Mouse (Mus musculus): ENCODE data around the gene Sema3f. TPM values are rescaled to one million over a fixed set of nuclear protein-coding genes. Genes with fewer than 3 reads are reported as not detected.

Sema3f gene
- polyA plus RNA-seq, 1 experiment = 12.3 TPM

DNA sequence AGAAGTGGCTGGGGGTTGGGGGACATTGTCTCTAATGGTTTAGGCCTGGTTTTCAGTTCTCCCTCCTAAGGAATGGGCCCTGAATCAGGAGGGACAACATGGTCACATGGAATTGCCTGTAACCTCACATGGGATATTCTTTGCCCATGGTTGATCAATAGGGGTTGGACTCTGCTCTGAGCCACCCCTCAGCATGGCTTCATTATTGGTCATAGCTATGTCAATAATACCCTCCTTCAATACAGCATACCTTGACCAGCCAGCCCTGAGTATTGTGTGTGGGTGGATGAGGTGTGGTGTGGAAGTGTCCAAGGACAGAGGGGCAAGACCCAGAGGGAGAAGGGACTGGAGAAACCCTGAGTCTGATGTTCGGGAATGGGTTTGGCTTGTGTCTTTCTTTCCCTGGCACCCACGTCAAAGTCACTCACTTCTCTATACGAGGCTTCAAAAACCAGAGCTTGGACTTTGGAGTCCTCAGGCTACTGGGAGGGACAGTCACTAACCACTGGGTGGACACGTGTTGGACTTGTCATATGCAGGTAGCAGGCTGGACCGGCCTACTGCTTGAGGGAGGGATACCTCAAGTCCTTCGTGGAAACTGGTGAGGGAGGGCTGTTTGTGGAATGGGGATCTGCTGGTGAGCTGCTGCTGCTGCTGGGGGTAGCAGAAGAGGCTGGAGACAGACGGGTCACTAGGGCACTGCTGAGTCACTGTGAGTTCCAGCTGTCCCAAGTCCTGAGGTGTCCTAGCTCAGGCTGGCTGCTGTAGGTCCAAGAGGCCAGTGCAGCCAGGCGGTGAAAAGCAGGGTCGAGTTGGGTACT lies 35.5 kb downstream of the Sema3f start:
- Histone ChIP-seq H3K36me3 (ENCODE audit: control insufficient read depth, insufficient read depth, low read length, poor library complexity, severe bottlenecking) (no peaks in the 10 kb centered on the region), H3K4me3 (ENCODE audit: low read depth, low read length) (no peak overlapping the region), H3K4me1 (ENCODE audit: control insufficient read depth, insufficient read depth, low read length) (peaks cover 10% of the 10 kb centered on the region), H3K27me3 (ENCODE audit: control insufficient read depth, insufficient read depth, low read length, poor library complexity, severe bottlenecking) (no peaks in the 10 kb centered on the region), H3K27ac (ENCODE audit: insufficient read depth, low read length) (no peak overlapping the region), H3K9ac (ENCODE audit: low read depth, poor library complexity, severe bottlenecking) (no peak overlapping the region), H3K9me3 (replicated peaks; ENCODE audit: control insufficient read depth, insufficient read depth, low read length, poor library complexity, severe bottlenecking) (no peaks in the 10 kb centered on the region)
- TF ChIP-seq EP300 (IDR thresholded peaks at IDR 0.05; ENCODE audit: insufficient read depth, low read depth, low read length) (no peak; the same call in 1 of the 2 replicates), CTCF (IDR thresholded peaks at IDR 0.05; ENCODE audit: low read depth, low read length) (no peak), POLR2A (IDR thresholded peaks at IDR 0.05; ENCODE audit: insufficient read depth, low read length) (no peak)

DNA sequence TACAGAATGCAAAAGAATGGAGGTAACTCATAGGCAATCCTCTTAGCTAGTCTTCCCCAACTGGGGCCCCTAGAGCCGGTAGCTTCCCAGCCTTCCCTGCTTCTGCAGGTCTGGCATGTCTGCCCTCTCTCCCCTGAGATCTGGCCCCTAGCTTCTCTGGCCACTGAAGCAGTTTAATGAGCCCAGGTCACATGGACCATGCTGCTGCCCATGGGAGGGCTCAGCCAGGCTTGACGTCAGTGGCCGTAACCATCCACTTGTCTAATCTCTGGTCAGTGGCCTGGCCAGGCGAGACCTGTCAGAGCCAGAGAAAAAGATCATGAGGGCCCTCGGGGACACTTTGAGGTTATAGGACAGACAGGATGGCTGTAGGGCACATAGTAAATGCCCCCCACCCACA lies 40.0 kb downstream of the Sema3f start:
- Histone ChIP-seq H3K27me3 (ENCODE audit: control insufficient read depth, insufficient read depth, low read length, poor library complexity, severe bottlenecking) (no peaks in the 10 kb centered on the region), H3K4me3 (ENCODE audit: low read depth, low read length) (no peak overlapping the region), H3K27ac (ENCODE audit: insufficient read depth, low read length) (no peak overlapping the region), H3K9ac (ENCODE audit: low read depth, poor library complexity, severe bottlenecking) (no peak overlapping the region), H3K9me3 (replicated peaks; ENCODE audit: control insufficient read depth, insufficient read depth, low read length, poor library complexity, severe bottlenecking) (no peaks in the 10 kb centered on the region), H3K4me1 (ENCODE audit: control insufficient read depth, insufficient read depth, low read length) (peaks cover 7% of the 10 kb centered on the region), H3K36me3 (ENCODE audit: control insufficient read depth, insufficient read depth, low read length, poor library complexity, severe bottlenecking) (no peaks in the 10 kb centered on the region)
- TF ChIP-seq CTCF (IDR thresholded peaks at IDR 0.05; ENCODE audit: low read depth, low read length) (no peak), POLR2A (IDR thresholded peaks at IDR 0.05; ENCODE audit: insufficient read depth, low read length) (no peak), EP300 (IDR thresholded peaks at IDR 0.05; ENCODE audit: insufficient read depth, low read depth, low read length) (no peak)

DNA sequence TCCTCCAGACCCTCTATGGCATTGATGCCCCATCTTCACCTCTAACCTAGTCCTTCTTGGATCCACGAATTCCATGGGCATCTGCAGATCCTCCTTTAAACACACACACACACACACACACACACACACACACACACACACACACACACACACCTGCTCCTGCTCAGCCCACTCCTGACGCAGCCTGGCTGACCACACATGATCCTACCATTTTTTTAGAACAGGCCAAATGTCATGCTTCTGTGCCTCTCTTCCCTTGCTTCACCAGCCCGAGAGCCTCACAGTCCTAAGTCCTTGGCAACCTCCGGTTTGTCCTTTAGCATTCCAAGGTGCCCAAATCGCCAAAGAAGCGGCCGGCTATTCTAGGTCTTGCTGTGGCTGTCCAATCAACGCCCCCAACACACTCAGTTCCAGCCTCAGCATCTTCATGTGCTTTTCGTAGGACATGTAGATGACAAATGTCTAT lies 40.8 kb downstream of the Sema3f start, which contains the start of gene Slc38a3:
Slc38a3 (minus strand) TSS at position 51 of the 466 bp plus-strand sequence.
- Histone ChIP-seq H3K36me3 (ENCODE audit: control insufficient read depth, insufficient read depth, low read length, poor library complexity, severe bottlenecking) (no peaks in the 10 kb centered on the region), H3K9me3 (replicated peaks; ENCODE audit: control insufficient read depth, insufficient read depth, low read length, poor library complexity, severe bottlenecking) (no peaks in the 10 kb centered on the region), H3K9ac (ENCODE audit: low read depth, poor library complexity, severe bottlenecking) (no peak within 1 kb of the TSS), H3K4me3 (ENCODE audit: low read depth, low read length) (no peak within 1 kb of the TSS), H3K4me1 (ENCODE audit: control insufficient read depth, insufficient read depth, low read length) (peaks cover 3% of the 10 kb centered on the region), H3K27me3 (ENCODE audit: control insufficient read depth, insufficient read depth, low read length, poor library complexity, severe bottlenecking) (no peaks in the 10 kb centered on the region), H3K27ac (ENCODE audit: insufficient read depth, low read length) (no peak within 1 kb of the TSS)
- no peak for TF ChIP-seq POLR2A (IDR thresholded peaks at IDR 0.05; ENCODE audit: insufficient read depth, low read length)
- no peak for TF ChIP-seq EP300 (IDR thresholded peaks at IDR 0.05; ENCODE audit: insufficient read depth, low read depth, low read length)
- no peak for TF ChIP-seq CTCF (IDR thresholded peaks at IDR 0.05; ENCODE audit: low read depth, low read length)

GRCm38 (mm10) chr9:107668916-107669315 lies 41.4 kb downstream of the Sema3f start:
- Histone ChIP-seq H3K27me3 (ENCODE audit: control insufficient read depth, insufficient read depth, low read length, poor library complexity, severe bottlenecking) (no peaks in the 10 kb centered on the region), H3K27ac (ENCODE audit: insufficient read depth, low read length) (no peak overlapping the region)

GRCm38 (mm10) chr9:107668011-107668410 lies 42.3 kb downstream of the Sema3f start:
- no peak for TF ChIP-seq CTCF (IDR thresholded peaks at IDR 0.05; ENCODE audit: low read depth, low read length)
- no peak overlapping the region for H3K9ac ChIP-seq (ENCODE audit: low read depth, poor library complexity, severe bottlenecking)
- no peak overlapping the region for H3K27ac ChIP-seq (ENCODE audit: insufficient read depth, low read length)

More at GRCm38 (mm10) chr9:107668916-107669315, 41.4 kb downstream of the Sema3f start:
- TF ChIP-seq EP300 (IDR thresholded peaks at IDR 0.05; ENCODE audit: insufficient read depth, low read depth, low read length) (no peak), CTCF (IDR thresholded peaks at IDR 0.05; ENCODE audit: low read depth, low read length) (no peak), POLR2A (IDR thresholded peaks at IDR 0.05; ENCODE audit: insufficient read depth, low read length) (no peak)
- no peak overlapping the region for H3K4me3 ChIP-seq (ENCODE audit: low read depth, low read length)
- H3K36me3 ChIP-seq (ENCODE audit: control insufficient read depth, insufficient read depth, low read length, poor library complexity, severe bottlenecking) = no peaks in the 10 kb centered on the region
- H3K9me3 ChIP-seq (replicated peaks; ENCODE audit: control insufficient read depth, insufficient read depth, low read length, poor library complexity, severe bottlenecking) = no peaks in the 10 kb centered on the region
- peaks cover 3% of the 10 kb centered on the region for H3K4me1 ChIP-seq (ENCODE audit: control insufficient read depth, insufficient read depth, low read length)
- no peak overlapping the region for H3K9ac ChIP-seq (ENCODE audit: low read depth, poor library complexity, severe bottlenecking)

GRCm38 (mm10) chr9:107667219-107667618 lies 43.1 kb downstream of the Sema3f start:
- no peaks in the 10 kb centered on the region for H3K36me3 ChIP-seq (ENCODE audit: control insufficient read depth, insufficient read depth, low read length, poor library complexity, severe bottlenecking)
- H3K27ac ChIP-seq (ENCODE audit: insufficient read depth, low read length) = no peak overlapping the region
- H3K27me3 ChIP-seq (ENCODE audit: control insufficient read depth, insufficient read depth, low read length, poor library complexity, severe bottlenecking) = no peaks in the 10 kb centered on the region
- peak overlapping the region; percentile 32 for H3K9ac ChIP-seq (ENCODE audit: low read depth, poor library complexity, severe bottlenecking)
- H3K4me3 ChIP-seq (ENCODE audit: low read depth, low read length) = peak overlapping the region; percentile 87
- H3K4me1 ChIP-seq (ENCODE audit: control insufficient read depth, insufficient read depth, low read length) = peaks cover 4% of the 10 kb centered on the region
- H3K9me3 ChIP-seq (replicated peaks; ENCODE audit: control insufficient read depth, insufficient read depth, low read length, poor library complexity, severe bottlenecking) = no peaks in the 10 kb centered on the region
- TF ChIP-seq CTCF (IDR thresholded peaks at IDR 0.05; ENCODE audit: low read depth, low read length) = no peak
- TF ChIP-seq EP300 (IDR thresholded peaks at IDR 0.05; ENCODE audit: insufficient read depth, low read depth, low read length) = 0 out of 2 replicates have a peak, but pooled peaks have one; percentile 33
- TF ChIP-seq POLR2A (IDR thresholded peaks at IDR 0.05; ENCODE audit: insufficient read depth, low read length) = peak; percentile 85

More at GRCm38 (mm10) chr9:107668011-107668410, 42.3 kb downstream of the Sema3f start:
- no peaks in the 10 kb centered on the region for H3K27me3 ChIP-seq (ENCODE audit: control insufficient read depth, insufficient read depth, low read length, poor library complexity, severe bottlenecking)
- no peaks in the 10 kb centered on the region for H3K36me3 ChIP-seq (ENCODE audit: control insufficient read depth, insufficient read depth, low read length, poor library complexity, severe bottlenecking)
- H3K4me3 ChIP-seq (ENCODE audit: low read depth, low read length) = no peak overlapping the region
- H3K4me1 ChIP-seq (ENCODE audit: control insufficient read depth, insufficient read depth, low read length) = peaks cover 4% of the 10 kb centered on the region
- no peaks in the 10 kb centered on the region for H3K9me3 ChIP-seq (replicated peaks; ENCODE audit: control insufficient read depth, insufficient read depth, low read length, poor library complexity, severe bottlenecking)

Data from ES-Bruce4 (cell line).